Mouse (Mus musculus): ENCODE results near the gene Pdia2. TPM values are rescaled to one million over a fixed set of nuclear protein-coding genes. Genes with fewer than 3 reads are reported as not detected.
"Not testable (repeated sequence)": the region's sequence is repeated elsewhere in the genome, so short reads cannot be mapped to it uniquely, and the experiment has no call there.

The Pdia2 gene
- total RNA-seq, 2 experiments from 2014 or later: 0.59 to 1.0 TPM

GRCm38 (mm10) chr17:26192481-26193190 lies 6.3 kb downstream of the Pdia2 start:
- DNase-seq (ENCODE audit: extremely low spot score in 1 of 2, low spot score in 2 of 2): no peak

GRCm38 (mm10) chr17:26191486-26191885 lies 7.4 kb downstream of the Pdia2 start:
- H3K27ac ChIP-seq; H3K4me3 ChIP-seq; intact Hi-C loops (cut with DNase I); DNase-seq (ENCODE audit: extremely low spot score in 1 of 2, low spot score in 2 of 2): not testable (repeated sequence)

More at GRCm38 (mm10) chr17:26192481-26193190, 6.3 kb downstream of the Pdia2 start:
- Histone ChIP-seq H3K27ac (no peak overlapping the region), H3K4me3 (no peak overlapping the region)
- no peak for TF ChIP-seq CTCF (IDR thresholded peaks at IDR 0.05)
- intact Hi-C loops (cut with DNase I): no loop called here

GRCm38 (mm10) chr17:26188091-26188805 lies 10.6 kb downstream of the Pdia2 start:
- TF ChIP-seq CTCF (IDR thresholded peaks at IDR 0.05): no peak
- intact Hi-C loops (cut with DNase I): no loop called here
- DNase-seq (ENCODE audit: extremely low spot score in 1 of 2, low spot score in 2 of 2): no peak
- Histone ChIP-seq H3K4me3 (no peak overlapping the region), H3K27ac (no peak overlapping the region)

- TF ChIP-seq CTCF (IDR thresholded peaks at IDR 0.05): no peak
- intact Hi-C loops (cut with DNase I): no loop called here
- H3K27ac ChIP-seq: no peak overlapping the region
These were observed 11.3 kb downstream of the Pdia2 start for GRCm38 (mm10) chr17:26187592-26187991.

GRCm38 (mm10) chr17:26181179-26181578 lies 17.7 kb downstream of the Pdia2 start:
- no peak for TF ChIP-seq CTCF (IDR thresholded peaks at IDR 0.05)
- peak overlapping the region; percentile 32; the same call in 1 of the 2 replicates for H3K27ac ChIP-seq
- DNase-seq (ENCODE audit: extremely low spot score in 1 of 2, low spot score in 2 of 2): no peak
- H3K4me3 ChIP-seq: no peak overlapping the region
- intact Hi-C loops (cut with DNase I): no loop called here

More at GRCm38 (mm10) chr17:26187592-26187991, 11.3 kb downstream of the Pdia2 start:
- H3K4me3 ChIP-seq: no peak overlapping the region
- DNase-seq (ENCODE audit: extremely low spot score in 1 of 2, low spot score in 2 of 2): no peak

GRCm38 (mm10) chr17:26178611-26179010 lies 20.3 kb downstream of the Pdia2 start:
- no peak overlapping the region for H3K27ac ChIP-seq
- DNase-seq (ENCODE audit: extremely low spot score in 1 of 2, low spot score in 2 of 2): no peak
- intact Hi-C loops (cut with DNase I): no loop called here
- no peak for TF ChIP-seq CTCF (IDR thresholded peaks at IDR 0.05)
- H3K4me3 ChIP-seq: no peak overlapping the region

- DNase-seq (ENCODE audit: extremely low spot score in 1 of 2, low spot score in 2 of 2); intact Hi-C loops (cut with DNase I); H3K4me3 ChIP-seq; H3K27ac ChIP-seq: not testable (repeated sequence)
- TF ChIP-seq CTCF (IDR thresholded peaks at IDR 0.05): peak; percentile 44
These were observed 23.6 kb downstream of the Pdia2 start for GRCm38 (mm10) chr17:26175248-26175647.

GRCm38 (mm10) chr17:26168039-26168438 lies 30.8 kb downstream of the Pdia2 start:
- no peak for TF ChIP-seq CTCF (IDR thresholded peaks at IDR 0.05)
- intact Hi-C loops (cut with DNase I): no loop called here
- DNase-seq (ENCODE audit: extremely low spot score in 1 of 2, low spot score in 2 of 2): no peak
- Histone ChIP-seq H3K27ac (no peak overlapping the region), H3K4me3 (no peak overlapping the region)

- H3K4me3 ChIP-seq: no peak overlapping the region
- DNase-seq (ENCODE audit: extremely low spot score in 1 of 2, low spot score in 2 of 2): no peak
- H3K27ac ChIP-seq: no peak overlapping the region
- intact Hi-C loops (cut with DNase I): no loop called here
- no peak for TF ChIP-seq CTCF (IDR thresholded peaks at IDR 0.05)
These were observed 36.2 kb downstream of the Pdia2 start for GRCm38 (mm10) chr17:26162736-26163135.

- H3K4me3 ChIP-seq: no peak overlapping the region
- TF ChIP-seq CTCF (IDR thresholded peaks at IDR 0.05): no peak
- H3K27ac ChIP-seq: no peak overlapping the region
- intact Hi-C loops (cut with DNase I): no loop called here
- no peak for DNase-seq (ENCODE audit: extremely low spot score in 1 of 2, low spot score in 2 of 2)
These were observed 46.8 kb downstream of the Pdia2 start for GRCm38 (mm10) chr17:26151886-26152630.

GRCm38 (mm10) chr17:26149056-26149455 lies 49.8 kb downstream of the Pdia2 start:
- Histone ChIP-seq H3K27ac (no peak overlapping the region), H3K4me3 (no peak overlapping the region)
- intact Hi-C loops (cut with DNase I): no loop called here
- DNase-seq (ENCODE audit: extremely low spot score in 1 of 2, low spot score in 2 of 2): no peak
- TF ChIP-seq CTCF (IDR thresholded peaks at IDR 0.05): no peak; the same call in 1 of the 2 replicates

Other genes starting within 250 kb of the Pdia2 start
- under 1 TPM; 0.26 to 0.27 TPM for gene A930017K11Rik, start 246.5 kb downstream of the Pdia2 start, total RNA-seq (2021)
- 10 to 100 TPM; 53.9 to 59.3 TPM for gene Capn15, start 213.3 kb downstream of the Pdia2 start, total RNA-seq (2021)
- gene Rab11fip3, start 129.5 kb downstream of the Pdia2 start, total RNA-seq (2021): 100 to 1,000 TPM; 114 to 119 TPM
- gene Decr2, start 108.8 kb downstream of the Pdia2 start, total RNA-seq (2021): 10 to 100 TPM; 28.5 to 31.5 TPM
- 1 to 10 TPM; 3.6 to 4.2 TPM for gene Nme4, start 103.5 kb downstream of the Pdia2 start, total RNA-seq (2021)
- 10 to 100 TPM; 14.3 to 14.7 TPM for gene Tmem8, start 85.8 kb downstream of the Pdia2 start, total RNA-seq (2021)
- gene Mrpl28, start 75.6 kb downstream of the Pdia2 start, total RNA-seq (2021): 10 to 100 TPM; 67.8 to 68.0 TPM
- gene Axin1, start 60.4 kb downstream of the Pdia2 start, total RNA-seq (2021): 10 to 100 TPM; 25.9 to 29.7 TPM
- gene Rgs11, start 3.9 kb upstream of the Pdia2 start, total RNA-seq (2021): 10 to 100 TPM; 41.9 to 52.7 TPM
- 10 to 100 TPM; 94.3 to 95.0 TPM for gene Arhgdig, start 8.7 kb upstream of the Pdia2 start, total RNA-seq (2021)
- gene Fam234a, start 45.2 kb upstream of the Pdia2 start, total RNA-seq (2021): 10 to 100 TPM; 18.9 to 19.2 TPM
- 10 to 100 TPM; 80.4 to 82.2 TPM for gene Luc7l, start 53.8 kb upstream of the Pdia2 start, total RNA-seq (2021)
- 10 to 100 TPM; 69.9 to 79.7 TPM for gene Neurl1b, start 215.7 kb upstream of the Pdia2 start, total RNA-seq (2021)

All from left cerebral cortex, adult 2 months (tissue).